Mouse (Mus musculus) lung, postnatal 0 days (tissue): ENCODE results near the gene Dclk1.

ENCODE experiments used
- CTCF ChIP-seq: IDR thresholded peaks from 2 replicates; pipeline ENCODE4 v1.5.1; 2016; ENCODE audit warnings: antibody characterized with exemption, mild to moderate bottlenecking
- EP300 ChIP-seq: IDR thresholded peaks from 2 replicates; pipeline ENCODE4 v1.6.1; 2016; ENCODE audit warnings: antibody characterized with exemption, mild to moderate bottlenecking, control low read depth

- TF ChIP-seq CTCF, result no peak; the same call in 1 of the 2 replicates
- no peak for TF ChIP-seq EP300
These were observed 207.0 kb downstream of the Dclk1 start for GRCm38 (mm10) chr3:55449148-55449547.
